Mouse (Mus musculus) kidney, embryonic 14.5 days (tissue): ENCODE data around the gene Tbata. TPM values are rescaled to one million over a fixed set of nuclear protein-coding genes. Genes with fewer than 3 reads are reported as not detected.

Experiments used
- ATAC-seq: fragments of 200-750 bp; cut with Nextera tagmentation; 2 replicates; pipeline ENCODE4 v1.8.0; 2017; ENCODE audit warnings: moderate number of reproducible peaks, mild to moderate bottlenecking, moderate TSS enrichment, moderate library complexity; ENCODE audit not compliant: low FRiP score, low TSS enrichment
- H3K27ac ChIP-seq: fragments of 300-500 bp; sonication (generic); 2 replicates; pipeline ENCODE4 v1.5.1; 2014; ENCODE audit warnings: low read depth, mild to moderate bottlenecking, low read length, moderate library complexity, mixed read lengths
- H3K27me3 ChIP-seq: fragments of 300-500 bp; sonication (generic); 2 replicates; pipeline ENCODE4 v1.6.1; 2014; ENCODE audit warnings: mild to moderate bottlenecking, low read length; ENCODE audit not compliant: control insufficient read depth, insufficient read depth
- H3K36me3 ChIP-seq: fragments of 300-500 bp; sonication (generic); 2 replicates; pipeline ENCODE4 v1.6.1; 2014; ENCODE audit warnings: low read length, mixed read lengths; ENCODE audit not compliant: control insufficient read depth, insufficient read depth
- H3K4me1 ChIP-seq: fragments of 300-500 bp; sonication (generic); 2 replicates; pipeline ENCODE4 v1.6.1; 2014; ENCODE audit warnings: low read length, mixed read lengths; ENCODE audit not compliant: control insufficient read depth, insufficient read depth
- H3K4me2 ChIP-seq: fragments of 300-500 bp; sonication (generic); replicated peaks from 2 replicates; pipeline ENCODE4 v1.6.1; 2014; ENCODE audit warnings: low read depth, mild to moderate bottlenecking, low read length
- H3K4me3 ChIP-seq: fragments of 300-500 bp; sonication (generic); 2 replicates; pipeline ENCODE4 v1.5.1; 2014; ENCODE audit warnings: mild to moderate bottlenecking, low read length
- H3K9ac ChIP-seq: fragments of 300-500 bp; sonication (generic); 2 replicates; pipeline ENCODE4 v1.6.1; 2014; ENCODE audit warnings: low read depth, mild to moderate bottlenecking, low read length, moderate library complexity
- H3K9me3 ChIP-seq: fragments of 300-500 bp; sonication (generic); 2 replicates; pipeline ENCODE4 v1.6.1; 2016; ENCODE audit warnings: low read length; ENCODE audit not compliant: control insufficient read depth
- WGBS: fragments of 180-500 bp; shearing (Covaris S2); extraction: QIAGEN DNeasy Blood & Tissue Kit; methylation state at CpG from one replicate; pipeline ENCODE4 v1.1.7; 2014; 5-methylcytosine and 5-hydroxymethylcytosine counted together
- polyA plus RNA-seq: library from polyadenylated mRNA; unstranded; fragments of >200 nt; fragmentation: Nextera tagmentation; extraction: Ambion mirVana; gene quantifications from 2 replicates; pipeline ENCODE4 v1.2.1, GENCODE M21; 2014

The Tbata gene
- polyA plus RNA-seq, 1 experiment from 2014 or later = not detected

GRCm38 (mm10) chr10:61175442-61176204 is 3.9 kb downstream of the Tbata start:
- 15% methylated on average over 24 of the region's 24 CpGs for WGBS

GRCm38 (mm10) chr10:61176221-61176790 is 4.6 kb downstream of the Tbata start:
- H3K4me1 ChIP-seq = no peaks in the 10 kb centered on the region
- peaks cover 5% of the 10 kb centered on the region; the same call in 1 of the 2 replicates for H3K27me3 ChIP-seq
- H3K4me2 ChIP-seq = peak overlapping the region; percentile 15
- H3K36me3 ChIP-seq = no peaks in the 10 kb centered on the region
- no peak overlapping the region for H3K9ac ChIP-seq
- no peak for ATAC-seq
- H3K27ac ChIP-seq = no peak overlapping the region
- no peaks in the 10 kb centered on the region for H3K9me3 ChIP-seq
- WGBS = 53% methylated on average over 7 of the region's 7 CpGs
- no peak overlapping the region for H3K4me3 ChIP-seq

More at GRCm38 (mm10) chr10:61175442-61176204, 3.9 kb downstream of the Tbata start:
- Histone ChIP-seq H3K4me3 (no peak overlapping the region), H3K27ac (no peak overlapping the region), H3K9ac (no peak overlapping the region), H3K9me3 (no peaks in the 10 kb centered on the region), H3K27me3 (peaks cover 5% of the 10 kb centered on the region; the same call in 1 of the 2 replicates), H3K36me3 (no peaks in the 10 kb centered on the region), H3K4me1 (no peaks in the 10 kb centered on the region), H3K4me2 (peak overlapping the region; percentile 15)
- no peak for ATAC-seq

- H3K9ac ChIP-seq = no peak overlapping the region
- 80% methylated on average over 4 of the region's 4 CpGs for WGBS
- H3K4me2 ChIP-seq = no peak overlapping the region
- ATAC-seq = no peak
- H3K4me1 ChIP-seq = no peaks in the 10 kb centered on the region
- no peak overlapping the region for H3K4me3 ChIP-seq
- H3K36me3 ChIP-seq = no peaks in the 10 kb centered on the region
- H3K9me3 ChIP-seq = no peaks in the 10 kb centered on the region
- no peak overlapping the region for H3K27ac ChIP-seq
- peaks cover 5% of the 10 kb centered on the region; the same call in 1 of the 2 replicates for H3K27me3 ChIP-seq
Observed at GRCm38 (mm10) chr10:61177751-61178150, 6.0 kb downstream of the Tbata start.

- ATAC-seq = no peak
- no peak overlapping the region for H3K4me2 ChIP-seq
- no peak overlapping the region for H3K27ac ChIP-seq
- no peaks in the 10 kb centered on the region for H3K36me3 ChIP-seq
- H3K27me3 ChIP-seq = peaks cover 5% of the 10 kb centered on the region; the same call in 1 of the 2 replicates
- no peak overlapping the region for H3K9ac ChIP-seq
- 90% methylated on average over 8 of the region's 8 CpGs for WGBS
- H3K9me3 ChIP-seq = no peaks in the 10 kb centered on the region
- H3K4me1 ChIP-seq = no peaks in the 10 kb centered on the region
- no peak overlapping the region for H3K4me3 ChIP-seq
Observed at GRCm38 (mm10) chr10:61178687-61179086, 6.9 kb downstream of the Tbata start.

GRCm38 (mm10) chr10:61179927-61180326 is 8.2 kb downstream of the Tbata start:
- WGBS = 77% methylated on average over 6 of the region's 6 CpGs
- no peak for ATAC-seq
- no peaks in the 10 kb centered on the region for H3K36me3 ChIP-seq

GRCm38 (mm10) chr10:61187001-61187400 is 15.2 kb downstream of the Tbata start:
- no peak for ATAC-seq
- Histone ChIP-seq H3K27me3 (no peaks in the 10 kb centered on the region), H3K4me2 (no peak overlapping the region), H3K4me1 (no peaks in the 10 kb centered on the region), H3K9me3 (no peaks in the 10 kb centered on the region), H3K27ac (no peak overlapping the region), H3K4me3 (no peak overlapping the region), H3K9ac (no peak overlapping the region), H3K36me3 (no peaks in the 10 kb centered on the region)
- 72% methylated on average over 3 of the region's 3 CpGs for WGBS

More at GRCm38 (mm10) chr10:61179927-61180326, 8.2 kb downstream of the Tbata start:
- Histone ChIP-seq H3K9ac (no peak overlapping the region), H3K27me3 (peaks cover 3% of the 10 kb centered on the region; the same call in 1 of the 2 replicates), H3K4me1 (no peaks in the 10 kb centered on the region), H3K27ac (no peak overlapping the region), H3K4me2 (no peak overlapping the region), H3K9me3 (no peaks in the 10 kb centered on the region), H3K4me3 (no peak overlapping the region)

GRCm38 (mm10) chr10:61188010-61188409 is 16.3 kb downstream of the Tbata start:
- H3K9ac ChIP-seq = no peak overlapping the region
- H3K4me2 ChIP-seq = no peak overlapping the region
- H3K27ac ChIP-seq = no peak overlapping the region
- H3K4me3 ChIP-seq = no peak overlapping the region
- H3K27me3 ChIP-seq = no peaks in the 10 kb centered on the region
- WGBS = 63% methylated on average over 3 of the region's 3 CpGs
- H3K9me3 ChIP-seq = no peaks in the 10 kb centered on the region
- no peaks in the 10 kb centered on the region for H3K36me3 ChIP-seq
- no peak for ATAC-seq
- H3K4me1 ChIP-seq = no peaks in the 10 kb centered on the region

- no peaks in the 10 kb centered on the region for H3K4me1 ChIP-seq
- WGBS = 85% methylated on average over 9 of the region's 9 CpGs
- no peak overlapping the region for H3K4me3 ChIP-seq
- H3K27ac ChIP-seq = no peak overlapping the region
- H3K27me3 ChIP-seq = no peaks in the 10 kb centered on the region
- H3K36me3 ChIP-seq = no peaks in the 10 kb centered on the region
- no peak overlapping the region for H3K9ac ChIP-seq
- ATAC-seq = no peak
- H3K4me2 ChIP-seq = no peak overlapping the region
- H3K9me3 ChIP-seq = no peaks in the 10 kb centered on the region
Observed at GRCm38 (mm10) chr10:61194611-61195010, 22.9 kb downstream of the Tbata start.

GRCm38 (mm10) chr10:61195216-61195615 is 23.5 kb downstream of the Tbata start:
- no peak overlapping the region for H3K9ac ChIP-seq
- ATAC-seq = no peak
- 78% methylated on average over 8 of the region's 8 CpGs for whole genome bisulfite sequencing
- no peak overlapping the region for H3K4me3 ChIP-seq
- no peaks in the 10 kb centered on the region for H3K27me3 ChIP-seq
- no peaks in the 10 kb centered on the region for H3K36me3 ChIP-seq
- H3K9me3 ChIP-seq = no peaks in the 10 kb centered on the region
- H3K27ac ChIP-seq = no peak overlapping the region
- no peaks in the 10 kb centered on the region for H3K4me1 ChIP-seq
- H3K4me2 ChIP-seq = no peak overlapping the region
